Mouse (Mus musculus) liver, postnatal 0 days (tissue): ENCODE data around the gene Dpep1.

Source experiments
- CTCF ChIP-seq: sonication (generic); IDR thresholded peaks from 2 replicates; pipeline ENCODE4 v1.5.1; 2016; ENCODE audit warnings: antibody characterized with exemption, low read depth
- EP300 ChIP-seq: IDR thresholded peaks from 2 replicates; pipeline ENCODE4 v1.6.1; 2016; ENCODE audit warnings: antibody characterized with exemption, low read depth, mild to moderate bottlenecking

DNA sequence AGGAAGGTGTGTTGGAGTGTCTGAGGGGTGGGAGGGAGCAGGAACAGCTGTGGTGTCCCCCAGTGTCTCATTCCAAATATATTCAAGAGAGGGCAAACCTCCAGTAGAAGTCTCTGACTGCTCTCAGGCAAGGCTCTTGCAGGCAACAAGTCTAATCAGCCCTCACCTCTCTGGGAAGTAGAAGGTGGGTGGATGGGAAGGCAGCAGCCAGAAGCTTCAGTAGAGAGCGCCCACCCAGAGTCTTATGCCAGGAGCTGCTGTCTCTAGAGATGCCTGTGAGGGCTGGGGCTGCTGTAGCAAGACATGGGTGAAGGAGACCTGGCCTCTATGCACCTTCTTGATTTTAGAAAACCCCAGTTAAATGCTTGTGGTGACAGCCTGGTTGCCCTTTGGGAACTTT is 42.4 kb downstream of the Dpep1 start:
- no peak for TF ChIP-seq CTCF
- TF ChIP-seq EP300, result no peak
